Mouse (Mus musculus) heart, postnatal 25 days (tissue): Measurements from ENCODE around the gene Atp1b2. TPM values are rescaled to one million over a fixed set of nuclear protein-coding genes. Genes with fewer than 3 reads are reported as not detected.

Experiments
- DNase-seq: peaks from one replicate; pipeline ENCODE4 v3.0.0; 2022; ENCODE audit warnings: low spot score
- intact Hi-C: fragments of 180-260 bp; cut with DNase I; formaldehyde crosslinking; loops from one replicate; pipeline ENCODE4 v1.15.1; 2025
- total RNA-seq, 2 experiments: library from RNA; stranded (reverse); gene quantifications; 2 replicates each; pipeline ENCODE4 v1.2.3; 2021

The Atp1b2 gene
- total RNA-seq, 2 experiments from 2014 or later, result 18.0 to 25.8 TPM

DNA sequence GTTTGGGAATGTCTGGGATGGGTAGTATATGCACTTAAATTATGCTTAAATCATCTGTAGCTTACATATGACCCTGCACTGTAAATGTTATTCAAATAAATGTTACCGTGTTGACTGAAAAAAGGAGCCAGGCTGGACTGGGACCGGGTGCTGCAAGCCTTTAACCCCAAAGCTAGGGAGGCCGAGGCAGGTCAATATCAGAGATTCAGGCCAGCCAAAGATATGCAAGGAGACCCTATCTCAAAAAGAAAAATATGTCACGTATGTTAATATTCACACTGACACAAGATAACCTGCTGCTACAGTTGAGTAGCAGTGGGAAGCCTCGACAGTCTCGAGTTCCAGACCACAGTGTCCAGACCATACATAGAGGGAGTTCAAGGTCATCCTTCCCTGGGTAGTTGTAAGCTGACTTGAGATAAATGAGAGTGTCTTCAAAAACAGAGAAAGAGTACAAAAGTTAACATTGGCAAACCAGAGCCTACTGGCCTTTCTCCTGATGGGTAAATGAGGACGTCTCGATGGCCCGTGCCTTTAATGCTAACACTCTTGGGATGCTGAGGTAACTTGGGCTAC lies 23.4 kb downstream of the Atp1b2 start:
- no peak for DNase-seq
- intact Hi-C loops, result no loop called here

DNA sequence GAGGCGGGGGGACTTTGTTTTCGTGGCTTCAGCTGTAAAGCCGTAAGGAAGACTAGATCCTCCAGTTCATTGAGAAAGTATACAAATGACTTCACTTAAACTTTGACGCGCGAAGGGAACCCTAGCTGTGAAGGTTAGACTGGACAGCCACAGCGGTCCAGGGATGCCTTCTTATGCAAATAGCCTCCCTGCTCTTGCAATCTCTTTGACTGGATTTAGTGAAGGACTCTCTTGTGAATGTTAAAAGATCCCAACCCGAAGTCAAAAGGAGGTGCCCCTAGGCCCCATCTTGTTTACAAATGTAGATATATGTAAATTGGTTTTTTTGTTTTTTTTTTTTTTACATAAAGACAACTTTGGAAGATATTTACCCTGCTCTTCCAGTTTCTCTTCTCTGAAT lies 23.9 kb downstream of the Atp1b2 start:
- intact Hi-C loops, result loop anchor here (2.0 kb wide), 1 partner anchor 23 kb away; the partner anchor contains the start of gene Atp1b2
- no peak for DNase-seq

DNA sequence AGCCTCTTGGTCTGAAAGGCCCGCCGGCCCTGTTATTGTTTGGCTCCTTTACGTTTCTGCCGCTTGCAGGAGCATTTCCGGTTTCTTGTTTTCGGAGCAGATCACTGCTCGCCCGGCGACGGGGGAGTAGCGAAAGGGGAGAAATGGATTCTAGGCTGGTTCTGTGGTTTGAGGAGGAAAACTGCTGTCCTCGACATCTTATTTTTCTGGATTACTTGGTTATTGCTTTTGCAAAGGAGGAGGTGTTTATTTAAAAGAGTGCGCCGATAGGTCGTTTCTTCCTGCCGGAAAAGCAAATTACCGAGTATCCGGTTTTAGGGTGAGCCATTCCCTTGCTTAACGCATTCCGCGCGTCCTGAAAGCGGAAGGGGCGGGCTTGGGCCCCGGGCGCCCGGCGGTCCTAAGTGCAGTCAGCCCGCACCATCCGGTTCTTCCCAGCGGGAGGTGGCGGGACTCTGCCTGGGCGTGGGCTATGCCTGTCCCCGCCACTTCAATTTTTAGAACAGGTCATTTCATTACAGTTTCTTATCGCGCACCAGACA lies 24.5 kb downstream of the Atp1b2 start:
- intact Hi-C loops, result loop anchor here (2.0 kb wide), 1 partner anchor 24 kb away; the partner anchor contains the start of gene Atp1b2
- DNase-seq, result peak; percentile 86

- no peak for DNase-seq
- intact Hi-C loops, result loop anchor here (2.0 kb wide), 1 partner anchor 24 kb away; the partner anchor contains the start of gene Atp1b2
Measured at GRCm38 (mm10) chr11:69580572-69581146, 25.1 kb downstream of the Atp1b2 start.

- peak; percentile 88 for DNase-seq
- intact Hi-C loops, result loop anchor here (2.0 kb wide), 1 partner anchor 25 kb away; the partner anchor contains the start of gene Atp1b2
Measured at GRCm38 (mm10) chr11:69580091-69580514, 25.6 kb downstream of the Atp1b2 start, which contains the start of the genes Wrap53 and Trp53. TSS of gene Wrap53 (minus strand) at chr11:69580255. TSS of gene Trp53 (plus strand) at chr11:69580359.

- peak; percentile 94 for DNase-seq
- intact Hi-C loops, result loop anchor here (1.0 to 2.0 kb wide), 2 partner anchors 25 to 35 kb away; partner anchors contain the start of gene Atp1b2
Measured at GRCm38 (mm10) chr11:69579128-69580017, 26.4 kb downstream of the Atp1b2 start.

DNA sequence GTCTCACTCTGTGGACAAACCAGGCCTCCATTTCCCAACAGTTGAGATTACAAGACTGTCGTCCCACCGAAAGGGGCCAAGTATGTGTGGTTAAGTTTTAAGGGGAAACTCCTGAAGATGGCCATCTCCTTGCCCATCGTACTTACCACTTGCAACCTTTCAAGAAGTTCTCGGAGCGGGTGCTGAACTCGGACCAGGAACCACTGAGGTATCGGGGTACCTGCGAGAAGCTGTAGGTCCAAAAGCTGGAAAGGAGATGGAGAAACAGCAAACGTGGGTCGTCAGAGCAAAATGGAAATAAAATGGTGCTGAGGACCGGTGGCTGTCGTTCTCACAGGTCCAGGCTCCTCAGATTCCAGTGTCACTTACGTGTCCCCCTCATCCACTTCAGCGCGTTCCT lies 27.4 kb downstream of the Atp1b2 start:
- DNase-seq, result no peak
- intact Hi-C loops, result no loop called here

DNA sequence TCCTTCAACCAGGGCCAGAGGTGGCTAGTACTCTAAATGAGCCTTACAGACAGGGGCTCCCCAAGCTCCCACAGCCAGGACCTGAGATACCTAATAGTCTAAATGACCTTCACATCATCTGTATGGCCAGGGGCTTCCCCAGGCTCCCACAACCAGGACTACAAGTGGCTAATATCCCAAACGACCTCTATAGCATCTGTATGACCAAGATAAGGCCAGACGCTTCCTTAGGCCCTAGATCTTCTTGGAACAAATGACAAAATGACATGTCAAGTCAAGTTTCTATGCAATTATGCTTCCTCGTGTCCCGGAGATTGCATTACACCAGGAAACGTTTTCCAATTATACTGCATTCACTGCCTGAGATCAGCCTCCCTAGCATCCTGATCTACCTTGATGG lies 29.4 kb downstream of the Atp1b2 start:
- DNase-seq, result no peak
- intact Hi-C loops, result loop anchor here (2.0 kb wide), 1 partner anchor 28 kb away; the partner anchor contains the start of gene Dnah2

GRCm38 (mm10) chr11:69575220-69575619 lies 30.5 kb downstream of the Atp1b2 start:
- DNase-seq, result no peak
- intact Hi-C loops, result no loop called here

DNA sequence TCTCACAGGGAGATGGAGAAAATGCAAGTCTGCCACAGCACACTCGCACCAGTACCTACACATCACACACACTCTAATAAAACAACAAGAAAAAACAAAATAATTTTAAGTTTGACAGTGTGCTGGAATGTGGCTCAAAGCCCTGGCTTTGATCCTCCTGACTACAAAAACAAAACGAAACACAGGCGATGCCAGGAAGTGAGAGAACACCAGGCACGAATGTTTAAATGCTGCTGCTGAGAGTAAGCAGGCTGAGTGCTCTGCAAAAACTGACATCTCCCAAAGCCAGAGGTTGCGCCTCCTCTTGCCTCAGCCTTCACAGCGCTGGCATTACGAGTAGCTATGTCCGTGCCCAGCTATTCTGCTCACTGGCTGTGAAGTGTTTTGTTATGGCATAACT lies 40.6 kb downstream of the Atp1b2 start:
- intact Hi-C loops, result no loop called here
- DNase-seq, result no peak

DNA sequence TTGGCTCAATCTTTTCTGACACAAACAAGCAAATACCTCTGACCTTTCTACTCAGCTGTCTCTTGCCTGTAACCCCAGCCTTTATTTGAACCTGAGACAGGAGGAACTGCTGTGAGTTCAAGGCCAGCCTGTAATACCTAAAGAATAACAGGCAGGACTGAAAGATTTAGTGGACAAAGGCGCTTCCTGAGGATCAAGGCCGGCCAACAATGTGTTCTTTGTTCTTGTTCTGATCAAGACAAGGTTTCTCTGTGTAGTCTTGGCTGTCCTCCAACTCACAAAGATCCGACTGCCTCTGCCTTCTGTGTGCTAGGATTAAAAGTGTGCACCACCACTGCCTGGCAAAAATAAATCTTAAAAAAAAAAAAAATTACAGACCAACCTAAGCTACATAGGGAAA lies 41.4 kb downstream of the Atp1b2 start:
- DNase-seq, result no peak
- intact Hi-C loops, result no loop called here

- intact Hi-C loops, result no loop called here
- no peak for DNase-seq
Measured at GRCm38 (mm10) chr11:69563373-69563772, 42.4 kb downstream of the Atp1b2 start.

- intact Hi-C loops, result no loop called here
- DNase-seq, result no peak
Measured at GRCm38 (mm10) chr11:69560896-69561854, 44.6 kb downstream of the Atp1b2 start.

DNA sequence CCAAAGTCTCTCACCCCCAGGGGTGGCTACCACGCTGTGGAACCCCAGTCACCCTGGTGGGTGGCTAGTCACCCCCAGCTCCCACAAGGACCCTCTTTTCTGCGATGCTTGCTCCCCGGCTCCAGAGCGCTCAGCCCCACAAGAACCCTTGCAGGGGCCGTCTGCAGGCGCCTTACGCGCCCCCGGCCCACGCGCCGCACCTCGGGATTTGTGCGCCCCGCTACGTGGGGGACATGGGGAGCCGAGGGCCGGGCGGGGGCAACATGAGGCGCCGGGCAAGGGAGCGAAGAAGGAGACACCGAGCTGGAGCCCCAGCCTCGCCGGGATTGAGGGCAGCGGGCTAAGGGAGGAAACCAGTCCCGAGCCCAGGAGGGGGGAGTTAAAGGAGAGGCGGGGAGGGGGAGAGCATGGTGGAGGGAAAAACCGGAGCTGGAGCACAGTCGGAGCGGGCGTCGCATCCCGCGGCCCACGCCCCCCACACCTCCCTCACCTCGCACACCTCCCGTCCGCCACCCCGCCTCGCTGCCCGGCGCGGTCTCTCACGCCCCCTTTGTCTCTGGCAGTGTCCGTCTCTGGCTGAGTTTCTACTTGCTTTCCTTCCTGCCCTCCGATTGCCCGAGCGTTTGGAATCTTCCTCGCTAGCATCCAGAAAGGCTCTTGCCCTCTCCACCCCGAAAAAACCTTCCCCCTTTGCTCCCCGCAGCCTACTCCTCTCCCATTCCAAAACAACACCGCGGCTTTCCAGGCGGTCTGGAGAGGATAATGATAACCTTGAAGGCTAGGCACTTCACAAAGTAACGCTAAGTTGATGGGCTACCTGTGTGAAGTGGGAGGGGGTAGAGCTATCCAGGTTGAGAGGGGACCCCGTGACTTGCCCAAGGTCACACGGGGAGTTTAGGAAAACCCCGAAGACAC lies 45.6 kb downstream of the Atp1b2 start, which contains the start of gene Efnb3:
Gene Efnb3, minus strand, starts transcription at position 355 of the 915 bp plus-strand sequence.
- intact Hi-C loops, result no loop called here
- DNase-seq, result no peak

DNA sequence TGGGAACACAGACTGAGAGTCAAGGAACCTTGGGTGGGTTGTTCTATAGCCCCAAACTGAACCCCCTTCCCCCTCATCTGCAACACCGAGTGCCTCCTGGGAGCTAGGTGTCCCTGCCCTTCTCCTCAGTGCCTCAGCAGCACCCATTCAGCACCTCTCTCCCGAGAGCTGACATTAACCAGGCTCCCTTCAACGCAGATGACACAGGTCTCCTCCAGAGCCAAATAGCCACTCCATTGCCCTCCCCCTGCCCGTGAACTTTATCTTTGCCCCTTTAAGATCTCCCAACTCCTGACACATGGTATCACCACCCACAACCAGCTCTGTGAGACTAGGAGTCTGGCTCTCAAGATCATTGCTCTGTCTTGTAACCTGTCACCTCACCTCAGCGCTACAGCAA lies 46.6 kb downstream of the Atp1b2 start:
- no peak for DNase-seq
- intact Hi-C loops, result no loop called here

GRCm38 (mm10) chr11:69558756-69559155 lies 47.0 kb downstream of the Atp1b2 start:
- DNase-seq, result no peak
- intact Hi-C loops, result no loop called here

GRCm38 (mm10) chr11:69557381-69557958 lies 48.3 kb downstream of the Atp1b2 start:
- intact Hi-C loops, result no loop called here
- DNase-seq, result no peak
